Mouse (Mus musculus): ENCODE results near the gene Plekha5.

- TF ChIP-seq POLR2A (IDR thresholded peaks at IDR 0.05; ENCODE audit: low read depth, low read length) (no peak), CTCF (IDR thresholded peaks at IDR 0.05; ENCODE audit: borderline replicate concordance, insufficient read depth, low read length) (no peak)
Observed at GRCm38 (mm10) chr6:140456393-140457163, 32.7 kb downstream of the Plekha5 start.
